Mouse (Mus musculus): ENCODE results near the gene Taf10.

Taf10 gene

DNA sequence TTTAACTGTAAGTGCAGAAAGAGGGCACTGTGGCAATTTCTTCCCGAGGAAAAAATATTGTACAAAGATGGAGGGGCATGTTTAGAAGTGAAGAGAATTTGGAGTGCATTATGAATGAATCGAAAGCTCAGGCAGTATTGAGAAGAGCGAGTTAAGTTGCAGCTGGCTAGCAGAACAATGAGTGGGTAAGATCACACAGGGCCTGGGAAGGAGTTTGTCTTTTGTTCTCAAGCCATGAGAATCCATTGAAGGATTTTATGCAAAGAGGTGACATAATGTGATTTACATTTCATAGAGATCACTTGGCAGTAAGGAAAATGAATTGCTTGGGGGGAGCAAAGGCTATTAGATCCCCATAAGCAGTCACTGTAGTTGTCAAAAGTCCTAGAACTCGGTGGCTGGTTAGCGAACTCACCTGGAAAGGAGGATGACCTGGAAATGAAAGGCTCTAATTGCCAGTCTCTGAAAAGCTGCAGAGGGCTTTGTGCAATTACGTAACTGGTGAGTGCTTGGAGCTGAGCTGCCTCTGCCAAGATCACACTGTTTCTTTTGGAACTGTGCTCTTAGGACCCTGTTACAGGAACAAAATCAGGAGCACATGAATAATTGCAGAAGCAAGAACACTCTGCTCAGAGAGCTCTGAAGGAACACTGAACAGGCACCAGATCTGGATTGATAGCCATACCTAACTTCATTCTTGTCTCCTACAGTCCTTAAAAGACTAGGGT lies 15.3 kb downstream of the Taf10 start:
- in situ Hi-C loops (cut with MboI; ENCODE audit: unreplicated experiment in 2 of 2), result loop anchor here (5.0 to 10.0 kb wide), 2 partner anchors 83 to 194 kb away; partner anchors contain the start of gene Mrpl17 (in 2 of the 2)

DNA sequence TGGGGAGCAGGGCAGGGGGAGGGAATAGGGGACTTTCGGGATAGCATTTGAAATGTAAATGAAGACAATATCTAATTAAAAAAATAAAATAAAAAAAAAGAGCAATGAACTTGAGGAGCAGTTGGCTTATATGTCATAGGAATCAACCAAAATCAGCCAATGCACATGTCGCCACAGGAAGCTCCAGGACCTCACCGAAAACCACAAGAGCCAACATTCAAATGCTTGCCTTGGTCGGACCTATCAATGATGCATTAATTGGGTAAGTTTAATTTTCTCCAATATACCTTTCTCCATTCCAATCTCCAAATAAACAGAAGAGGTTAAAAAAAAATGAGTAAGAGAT lies 17.2 kb downstream of the Taf10 start:
- in situ Hi-C loops (cut with MboI; ENCODE audit: unreplicated experiment in 2 of 2), result loop anchor here (5.0 to 10.0 kb wide), 2 partner anchors 85 to 192 kb away; partner anchors contain the start of gene Mrpl17 (in 2 of the 2)

DNA sequence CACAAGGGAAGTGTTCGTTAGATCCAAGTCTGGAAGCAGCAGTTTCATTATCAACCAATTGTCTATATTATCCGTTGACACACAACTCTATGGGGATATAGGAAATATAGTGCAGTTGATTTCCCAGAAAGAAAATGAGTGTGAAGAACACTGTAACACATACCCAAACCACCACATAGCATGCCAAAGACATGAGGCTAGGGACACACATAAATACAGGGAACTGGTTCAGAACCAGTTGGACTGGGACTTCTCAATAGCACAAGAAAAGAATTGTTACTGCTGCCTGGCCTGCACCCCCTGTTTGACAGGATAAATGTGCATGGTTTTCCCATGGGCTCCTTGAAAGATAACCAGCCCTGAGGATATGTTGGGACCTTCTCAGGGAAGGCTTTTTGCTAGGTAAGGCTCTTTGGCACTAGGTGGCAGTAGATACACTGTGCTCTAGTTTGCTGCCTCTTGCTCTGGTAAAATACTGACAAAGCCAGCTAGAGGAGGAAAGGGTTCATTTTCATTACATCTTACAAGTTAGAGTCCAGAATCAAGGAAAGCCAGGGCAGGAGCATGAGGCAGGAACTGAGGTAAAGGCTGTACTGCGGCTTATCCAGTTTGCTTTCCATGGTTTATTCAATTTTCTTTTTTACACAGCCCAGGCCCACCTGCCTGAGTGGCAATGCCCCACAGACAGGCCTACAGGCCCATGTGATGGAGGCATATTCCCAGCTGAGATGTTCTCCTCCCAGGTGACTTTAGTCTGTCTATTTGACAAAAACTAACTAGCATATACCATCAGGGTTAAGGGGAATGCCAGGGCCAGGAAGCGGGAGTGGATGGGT lies 17.8 kb downstream of the Taf10 start:
- in situ Hi-C loops (cut with MboI; ENCODE audit: unreplicated experiment in 2 of 2), result loop anchor here (5.0 to 10.0 kb wide), 2 partner anchors 86 to 192 kb away; partner anchors contain the start of gene Mrpl17 (in 2 of the 2)

DNA sequence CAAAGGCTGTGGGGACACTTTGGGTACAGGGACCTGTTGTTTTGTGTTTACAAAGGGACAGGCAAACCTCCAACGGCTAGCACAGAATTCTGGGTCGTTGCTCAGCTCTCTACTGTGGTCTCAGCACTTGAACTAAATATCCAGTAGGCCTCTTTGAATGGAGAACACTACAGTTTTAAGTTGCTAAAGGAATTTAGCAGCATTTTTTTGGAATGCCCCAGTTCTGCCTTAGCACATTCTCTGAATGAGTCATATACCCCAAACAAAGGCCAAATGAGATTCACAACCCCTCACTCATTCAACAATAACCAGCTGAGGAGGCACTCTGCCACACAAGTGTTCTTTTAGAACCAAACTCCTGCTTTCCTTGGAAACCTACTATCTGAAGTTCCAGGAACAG lies 22.2 kb downstream of the Taf10 start:
- in situ Hi-C loops (cut with MboI; ENCODE audit: unreplicated experiment in 2 of 2), result loop anchor here (10.0 to 25.0 kb wide), 2 partner anchors 187 to 1315 kb away; partner anchors contain the start of gene Olfr713 (in 2 of the 2)

DNA sequence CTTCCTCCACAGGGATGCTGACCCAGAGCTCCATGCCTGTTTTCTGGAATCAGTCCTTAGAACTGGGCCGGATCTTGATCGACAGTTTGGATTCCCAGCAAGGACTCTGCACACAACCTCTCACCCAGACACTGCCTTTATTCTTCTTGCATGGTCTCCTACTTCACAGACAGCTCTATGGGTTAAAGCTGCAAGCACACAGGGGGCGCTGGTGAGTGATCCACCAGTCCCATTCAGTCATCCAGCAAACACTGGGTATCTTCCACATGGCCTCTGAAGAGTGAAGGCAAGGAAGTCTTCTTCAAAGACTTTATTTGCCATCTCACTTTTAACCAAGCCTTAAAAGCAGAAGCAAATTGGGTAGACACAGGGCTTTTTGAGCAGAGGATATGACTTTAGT lies 28.8 kb downstream of the Taf10 start:
- in situ Hi-C loops (cut with MboI; ENCODE audit: unreplicated experiment in 2 of 2), result loop anchor here (25.0 kb wide), 1 partner anchor 1322 kb away; the partner anchor contains the start of gene Olfr713 (in 2 of the 2)

DNA sequence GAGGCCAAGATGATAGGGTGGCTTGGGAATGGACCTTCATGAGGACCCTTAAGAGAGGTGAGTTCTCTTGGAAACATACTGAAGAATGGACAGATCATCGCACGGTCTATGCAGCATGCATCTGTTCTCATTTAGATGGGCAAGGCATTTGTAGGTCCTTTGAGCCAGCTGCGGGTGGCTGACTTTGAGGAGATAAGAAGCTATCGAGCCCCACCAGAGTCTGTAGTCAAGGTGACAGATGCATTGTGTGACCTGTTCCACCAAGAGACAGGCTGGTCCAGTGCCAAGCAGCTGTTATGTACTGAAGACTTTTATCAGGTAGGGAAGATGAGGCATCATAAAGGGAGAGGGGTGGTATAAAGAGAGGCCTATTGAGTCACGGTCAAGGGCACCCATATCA lies 35.4 kb downstream of the Taf10 start:
- in situ Hi-C loops (cut with MboI; ENCODE audit: unreplicated experiment in 2 of 2), result loop anchor here (25.0 kb wide), 1 partner anchor 1329 kb away; the partner anchor contains the start of gene Olfr713 (in 2 of the 2)

DNA sequence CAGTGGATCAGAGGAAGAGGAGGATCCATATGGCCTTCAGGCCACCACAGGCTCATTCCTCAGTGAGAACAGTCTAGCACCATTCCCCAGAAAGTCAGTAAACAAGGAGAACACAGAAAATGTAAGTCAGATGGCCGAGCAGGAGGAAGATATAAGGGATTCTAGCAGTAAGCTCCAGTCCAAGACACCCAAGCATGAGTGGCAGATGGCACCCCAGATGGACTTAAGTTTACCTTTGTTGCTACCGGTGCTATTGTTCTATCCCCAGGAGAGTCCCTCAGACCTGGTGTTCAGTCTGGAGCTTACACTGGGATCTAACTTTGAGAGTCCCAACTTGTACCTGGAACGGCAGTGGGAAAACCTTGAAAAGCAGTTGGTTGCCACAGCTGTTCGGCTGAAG lies 40.3 kb downstream of the Taf10 start:
- in situ Hi-C loops (cut with MboI; ENCODE audit: unreplicated experiment in 2 of 2), result loop anchor here (25.0 kb wide), 1 partner anchor 1333 kb away; the partner anchor contains the start of gene Olfr713 (in 2 of the 2)

DNA sequence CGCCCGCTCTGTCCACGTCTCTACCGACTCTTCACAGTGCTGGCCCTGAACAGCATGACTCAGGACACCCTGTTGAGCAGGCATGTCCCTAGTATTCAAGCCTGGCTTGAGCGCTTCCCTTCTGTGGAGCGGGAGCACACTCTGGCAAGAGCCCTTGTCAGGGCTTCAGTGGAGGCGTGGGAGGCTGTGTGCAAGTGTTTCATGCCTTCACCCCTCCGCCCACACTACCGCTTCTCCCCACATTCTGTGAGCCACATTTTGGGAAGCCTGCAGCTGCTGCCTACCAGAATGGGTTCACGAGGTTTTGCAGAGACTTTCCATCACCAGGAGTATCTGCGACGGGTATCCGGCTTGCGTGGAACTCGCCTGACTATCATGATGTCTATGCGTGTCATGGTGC lies 41.0 kb downstream of the Taf10 start:
- in situ Hi-C loops (cut with MboI; ENCODE audit: unreplicated experiment in 2 of 2), result loop anchor here (25.0 kb wide), 1 partner anchor 1334 kb away; the partner anchor contains the start of gene Olfr713 (in 2 of the 2)

DNA sequence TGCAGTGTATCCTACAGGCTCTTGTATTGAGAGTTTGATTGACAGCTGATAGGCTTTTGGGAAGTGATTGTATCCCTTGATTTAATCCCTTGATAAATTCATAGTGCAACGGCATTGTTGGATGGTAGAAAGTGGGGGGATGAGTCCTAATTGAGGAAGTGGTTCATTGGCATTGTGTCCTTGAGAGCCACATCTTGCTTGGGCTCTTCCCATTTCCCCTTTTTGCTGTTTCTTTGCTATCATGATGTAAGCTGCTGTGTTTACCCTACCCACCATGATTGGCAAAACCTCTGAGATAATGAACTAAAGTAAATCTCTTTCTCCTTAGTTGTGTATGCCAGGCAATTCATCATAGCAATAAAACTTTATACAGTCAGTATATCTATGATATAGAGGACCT lies 53.3 kb downstream of the Taf10 start:
- in situ Hi-C loops (cut with MboI; ENCODE audit: unreplicated experiment in 2 of 2), result no loop called here
